Mouse (Mus musculus) ES-Bruce4 (cell line): Measurements from ENCODE around the gene Sbk3. TPM values are rescaled to one million over a fixed set of nuclear protein-coding genes. Genes with fewer than 3 reads are reported as not detected.

Experiments used
- H3K27ac ChIP-seq: 2 replicates; pipeline ENCODE4 v1.5.1; 2012; ENCODE audit warnings: low read length, inconsistent platforms; ENCODE audit not compliant: insufficient read depth
- H3K27me3 ChIP-seq: 2 replicates; pipeline ENCODE4 v1.6.1; 2012; ENCODE audit warnings: mild to moderate bottlenecking, low read length, inconsistent platforms; ENCODE audit not compliant: control insufficient read depth, poor library complexity, insufficient read depth, severe bottlenecking
- H3K36me3 ChIP-seq: 2 replicates; pipeline ENCODE4 v1.6.1; 2012; ENCODE audit warnings: inconsistent platforms, mild to moderate bottlenecking, low read length, moderate library complexity; ENCODE audit not compliant: control insufficient read depth, poor library complexity, insufficient read depth, severe bottlenecking
- H3K4me1 ChIP-seq: one replicate; pipeline ENCODE4 v1.8.1; 2011; ENCODE audit warnings: low read length; ENCODE audit not compliant: control insufficient read depth, insufficient read depth
- H3K4me3 ChIP-seq: 2 replicates; pipeline ENCODE4 v1.5.1; 2011; ENCODE audit warnings: low read depth, mild to moderate bottlenecking, low read length
- H3K9ac ChIP-seq: 2 replicates; pipeline ENCODE4 v1.6.1; 2012; ENCODE audit warnings: low read depth, mild to moderate bottlenecking, inconsistent platforms; ENCODE audit not compliant: poor library complexity, severe bottlenecking
- H3K9me3 ChIP-seq: replicated peaks from 2 replicates; pipeline ENCODE4 v1.6.1; 2012; ENCODE audit warnings: mild to moderate bottlenecking, low read length, inconsistent platforms; ENCODE audit not compliant: control insufficient read depth, poor library complexity, insufficient read depth, severe bottlenecking
- CTCF ChIP-seq: IDR thresholded peaks from one replicate; pipeline ENCODE4 v1.8.1; 2011; ENCODE audit warnings: low read depth, low read length
- EP300 ChIP-seq: IDR thresholded peaks from 2 replicates; pipeline ENCODE4 v1.6.1; 2011; ENCODE audit warnings: low read depth, low read length; ENCODE audit not compliant: insufficient read depth
- POLR2A ChIP-seq: IDR thresholded peaks from one replicate; pipeline ENCODE4 v1.8.1; 2011; ENCODE audit warnings: low read length; ENCODE audit not compliant: insufficient read depth
- polyA plus RNA-seq: library from polyadenylated mRNA; stranded (reverse); fragments of >200 nt; gene quantifications from 2 replicates; pipeline ENCODE4 v1.2.4, GENCODE M21; 2011; ENCODE audit warnings: low read depth; ENCODE audit not compliant: missing spikeins, insufficient read depth, insufficient read length

Sbk3 gene
- polyA plus RNA-seq, 1 experiment: 0.25 TPM

GRCm38 (mm10) chr7:4927711-4928110 is 43.3 kb downstream of the Sbk3 start:
- no peak for TF ChIP-seq CTCF
- TF ChIP-seq EP300: no peak
- no peak for TF ChIP-seq POLR2A
- Histone ChIP-seq H3K27ac (no peak overlapping the region), H3K9me3 (no peaks in the 10 kb centered on the region), H3K4me3 (no peak overlapping the region), H3K9ac (no peak overlapping the region), H3K36me3 (no peaks in the 10 kb centered on the region), H3K4me1 (no peaks in the 10 kb centered on the region), H3K27me3 (no peaks in the 10 kb centered on the region)

GRCm38 (mm10) chr7:4926849-4927248 is 44.1 kb downstream of the Sbk3 start:
- Histone ChIP-seq H3K4me3 (no peak overlapping the region), H3K9me3 (no peaks in the 10 kb centered on the region), H3K27ac (no peak overlapping the region), H3K36me3 (no peaks in the 10 kb centered on the region), H3K9ac (no peak overlapping the region), H3K4me1 (no peaks in the 10 kb centered on the region), H3K27me3 (no peaks in the 10 kb centered on the region)
- TF ChIP-seq CTCF (no peak), EP300 (no peak), POLR2A (no peak)

GRCm38 (mm10) chr7:4925441-4926381 is 45.3 kb downstream of the Sbk3 start, which contains the start of gene Ssc5d:
Gene Ssc5d, plus strand, starts transcription at chr7:4925785.
- no peak within 1 kb of the TSS for H3K4me3 ChIP-seq
- H3K9me3 ChIP-seq: no peaks in the 10 kb centered on the region
- H3K27ac ChIP-seq: no peak within 1 kb of the TSS

GRCm38 (mm10) chr7:4924891-4925301 is 46.1 kb downstream of the Sbk3 start:
- Histone ChIP-seq H3K4me1 (no peaks in the 10 kb centered on the region), H3K9me3 (no peaks in the 10 kb centered on the region), H3K36me3 (no peaks in the 10 kb centered on the region), H3K4me3 (no peak overlapping the region), H3K27ac (no peak overlapping the region), H3K27me3 (no peaks in the 10 kb centered on the region), H3K9ac (no peak overlapping the region)
- TF ChIP-seq CTCF: no peak
- TF ChIP-seq POLR2A: no peak
- TF ChIP-seq EP300: no peak

More at GRCm38 (mm10) chr7:4925441-4926381, 45.3 kb downstream of the Sbk3 start, which contains the start of gene Ssc5d:
- TF ChIP-seq EP300: no peak
- no peak for TF ChIP-seq POLR2A
- TF ChIP-seq CTCF: no peak
- Histone ChIP-seq H3K27me3 (no peaks in the 10 kb centered on the region), H3K36me3 (no peaks in the 10 kb centered on the region), H3K9ac (no peak within 1 kb of the TSS), H3K4me1 (no peaks in the 10 kb centered on the region)

GRCm38 (mm10) chr7:4924483-4924882 is 46.5 kb downstream of the Sbk3 start:
- no peak overlapping the region for H3K9ac ChIP-seq
- no peaks in the 10 kb centered on the region for H3K36me3 ChIP-seq
- TF ChIP-seq POLR2A (no peak), EP300 (no peak), CTCF (no peak)
- no peaks in the 10 kb centered on the region for H3K9me3 ChIP-seq
- H3K27ac ChIP-seq: no peak overlapping the region
- H3K4me1 ChIP-seq: no peaks in the 10 kb centered on the region
- H3K4me3 ChIP-seq: no peak overlapping the region
- H3K27me3 ChIP-seq: no peaks in the 10 kb centered on the region
